Mouse (Mus musculus): Measurements from ENCODE around the gene Rara.

DNA sequence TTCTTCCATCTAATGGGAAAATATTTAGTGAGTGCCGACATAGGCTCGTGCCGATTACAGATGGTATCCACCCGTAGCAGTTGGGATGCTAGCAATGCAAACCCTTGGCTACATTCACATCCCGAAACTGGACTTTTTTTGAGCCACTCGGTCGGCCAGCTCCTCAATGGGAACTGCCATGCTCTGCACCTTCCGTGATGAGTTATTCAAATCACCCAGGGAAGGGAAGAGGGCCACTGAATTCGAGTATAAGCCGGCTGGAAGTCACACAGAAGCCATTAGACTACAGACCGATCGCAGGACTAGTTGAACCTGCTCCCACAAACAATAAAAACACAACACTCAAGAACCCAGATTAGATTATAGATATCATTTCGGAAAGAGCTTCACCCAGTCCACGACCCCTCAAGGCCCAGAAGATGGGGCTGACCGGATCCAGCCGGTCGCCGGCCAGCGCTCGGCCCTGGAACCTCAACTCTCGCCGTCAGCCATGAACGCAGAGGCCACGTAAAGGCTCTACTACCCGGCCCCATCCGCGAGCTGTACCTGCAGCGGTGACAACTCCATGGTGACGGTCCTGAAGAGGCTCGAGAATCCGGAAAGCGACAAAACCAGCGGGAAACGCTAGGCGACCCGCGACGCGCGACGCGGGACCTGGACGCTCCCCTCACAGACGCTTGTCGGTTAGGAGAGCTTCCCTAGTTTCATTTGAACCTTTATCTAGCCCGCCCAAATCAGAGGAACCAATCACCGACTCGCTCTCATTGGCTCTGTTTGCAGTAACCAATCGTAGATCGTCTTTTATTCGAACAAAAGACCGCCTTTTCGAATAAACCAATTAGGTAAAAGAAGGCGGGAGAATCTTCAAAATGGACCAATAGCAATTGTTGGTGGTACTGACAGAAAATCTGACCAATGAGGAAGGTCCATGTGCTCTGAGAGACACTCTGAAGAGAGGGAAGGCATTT, 96.2 kb downstream of the Rara start, which contains the start of gene Top2a:
- TF ChIP-seq CTCF (IDR thresholded peaks at IDR 0.05; ENCODE audit: control insufficient read depth, insufficient read depth, insufficient read length) (no peak), CEBPB (IDR thresholded peaks at IDR 0.05; ENCODE audit: low read depth) (no peak), USF1 (IDR thresholded peaks at IDR 0.05; ENCODE audit: low read depth) (no peak)

Measured in C2C12 (cell line).